ENCODE assay signal across 25 mouse cellular contexts in the genomic region with DNA sequence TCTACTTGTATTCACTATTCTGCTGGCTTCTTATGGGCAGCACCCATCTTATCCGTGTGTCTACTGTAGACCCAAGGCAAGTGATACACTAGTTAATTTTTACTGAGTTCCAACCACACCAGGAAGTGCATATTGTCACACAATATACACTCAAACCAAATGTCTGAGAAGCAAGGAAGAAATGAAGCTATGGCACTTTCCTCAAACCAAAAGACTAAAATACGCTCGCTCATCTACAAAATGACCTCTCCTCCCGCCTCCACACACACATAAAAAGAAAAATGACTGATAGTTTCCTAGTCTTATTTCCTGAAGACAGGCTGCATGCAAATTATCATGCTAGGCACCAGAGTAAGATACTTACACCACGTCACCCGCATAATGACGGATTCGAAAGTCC.
"Had no signal": no experiment of that assay in that cellular context is flagged by ENCODE, and none has a peak within 500 bp of the region (broad histone marks: within the 10 kb centered on the region; RNA-seq: fewer than 3 reads in every experiment).

No protein-coding gene starts in this region.

- H3K9ac ChIP-seq: heart, embryonic 13.5 days; heart, embryonic 15.5 days; hindbrain, embryonic 13.5 days; hindbrain, embryonic 15.5 days; limb, embryonic 13.5 days; limb, embryonic 15.5 days; liver, embryonic 12.5 days; liver, embryonic 14.5 days had no signal

- H3K4me1 ChIP-seq: heart, embryonic 13.5 days; heart, embryonic 15.5 days; limb, embryonic 13.5 days; limb, embryonic 15.5 days; liver, embryonic 12.5 days had no signal

- H3K4me2 ChIP-seq: heart, embryonic 11.5 days; heart, embryonic 13.5 days; heart, embryonic 15.5 days; hindbrain, embryonic 13.5 days; hindbrain, embryonic 15.5 days; limb, embryonic 13.5 days; limb, embryonic 15.5 days; liver, embryonic 12.5 days had no signal

- H3K27me3 ChIP-seq: heart, embryonic 13.5 days; heart, embryonic 15.5 days; hindbrain, embryonic 13.5 days; hindbrain, embryonic 15.5 days; limb, embryonic 13.5 days; limb, embryonic 15.5 days; liver, embryonic 12.5 days had no signal

- H3K4me3 ChIP-seq: gastrocnemius, adult 2 months; heart, adult 2 months; heart, embryonic 13.5 days; heart, embryonic 15.5 days; hindbrain, embryonic 13.5 days; hindbrain, embryonic 15.5 days; layer of hippocampus, adult 2 months; left cerebral cortex, adult 2 months; limb, embryonic 13.5 days; limb, embryonic 15.5 days; liver, embryonic 12.5 days had no signal

- ATAC-seq: intestine, postnatal 0 days; liver, embryonic 12.5 days had no signal

- H3K27ac ChIP-seq: gastrocnemius, adult 2 months; heart, adult 2 months; heart, embryonic 13.5 days; heart, embryonic 15.5 days; hindbrain, embryonic 13.5 days; hindbrain, embryonic 15.5 days; layer of hippocampus, adult 2 months; limb, embryonic 13.5 days; limb, embryonic 15.5 days; liver, embryonic 12.5 days; liver, embryonic 14.5 days had no signal

- DNase-seq: gastrocnemius, adult 2 months; gastrocnemius, postnatal 10 days; gastrocnemius, postnatal 25 days; heart, adult 11 months; heart, adult 2 months; heart, postnatal 14 days; heart, postnatal 36 days; kidney, adult 18-20 months; kidney, adult 8-10 months; kidney, postnatal 10 days; kidney, postnatal 25 days; kidney, postnatal 4 days; left cerebral cortex, postnatal 4 days had no signal

- H3K9me3 ChIP-seq: heart, embryonic 13.5 days; heart, embryonic 15.5 days; hindbrain, embryonic 13.5 days; hindbrain, embryonic 15.5 days; limb, embryonic 13.5 days; limb, embryonic 15.5 days; liver, embryonic 12.5 days had no signal

- H3K36me3 ChIP-seq: heart, embryonic 13.5 days; heart, embryonic 15.5 days; hindbrain, embryonic 13.5 days; hindbrain, embryonic 15.5 days; limb, embryonic 13.5 days; limb, embryonic 15.5 days; liver, embryonic 12.5 days had no signal
